Mouse (Mus musculus): Measurements from ENCODE around the gene Nck2. TPM values are rescaled to one million over a fixed set of nuclear protein-coding genes. Genes with fewer than 3 reads are reported as not detected.

The Nck2 gene
- polyA plus RNA-seq, 1 experiment = 106 TPM

GRCm38 (mm10) chr1:43470421-43471179 lies 26.2 kb downstream of the Nck2 start:
- Histone ChIP-seq H3K27me3 (ENCODE audit: control insufficient read depth, insufficient read depth, low read length) (no peaks in the 10 kb centered on the region), H3K4me1 (replicated peaks; ENCODE audit: control insufficient read depth, insufficient read depth, low read length) (peaks cover 72% of the 10 kb centered on the region), H3K36me3 (ENCODE audit: control insufficient read depth, insufficient read depth, low read length) (no peaks in the 10 kb centered on the region), H3K4me3 (ENCODE audit: control insufficient read depth, insufficient read depth, low read length) (no peak overlapping the region), H3K27ac (ENCODE audit: control insufficient read depth, insufficient read depth, low read length) (no peak overlapping the region)
- no peak for TF ChIP-seq CTCF (IDR thresholded peaks at IDR 0.05; ENCODE audit: borderline replicate concordance, control insufficient read depth, extremely low read depth, insufficient read depth, low read length, poor library complexity)
- no peak for TF ChIP-seq POLR2A (IDR thresholded peaks at IDR 0.05; ENCODE audit: control insufficient read depth, extremely low read depth, insufficient read depth, low read length, poor library complexity)
- WGBS = 90% methylated on average over 10 of the region's 10 CpGs
- DNase-seq = no peak

- Histone ChIP-seq H3K36me3 (ENCODE audit: control insufficient read depth, insufficient read depth, low read length) (no peaks in the 10 kb centered on the region), H3K27me3 (ENCODE audit: control insufficient read depth, insufficient read depth, low read length) (no peaks in the 10 kb centered on the region), H3K4me1 (replicated peaks; ENCODE audit: control insufficient read depth, insufficient read depth, low read length) (peaks cover 70% of the 10 kb centered on the region), H3K4me3 (ENCODE audit: control insufficient read depth, insufficient read depth, low read length) (no peak overlapping the region), H3K27ac (ENCODE audit: control insufficient read depth, insufficient read depth, low read length) (peak overlapping the region; percentile 1; the same call in 1 of the 2 replicates)
- DNase-seq = no peak
- TF ChIP-seq CTCF (IDR thresholded peaks at IDR 0.05; ENCODE audit: borderline replicate concordance, control insufficient read depth, extremely low read depth, insufficient read depth, low read length, poor library complexity) (no peak), POLR2A (IDR thresholded peaks at IDR 0.05; ENCODE audit: control insufficient read depth, extremely low read depth, insufficient read depth, low read length, poor library complexity) (no peak)
- WGBS = 94% methylated on average over 4 of the region's 4 CpGs
Measured at GRCm38 (mm10) chr1:43471180-43472045, 27.0 kb downstream of the Nck2 start.

GRCm38 (mm10) chr1:43472046-43472649 lies 27.8 kb downstream of the Nck2 start:
- Histone ChIP-seq H3K36me3 (ENCODE audit: control insufficient read depth, insufficient read depth, low read length) (no peaks in the 10 kb centered on the region), H3K4me1 (replicated peaks; ENCODE audit: control insufficient read depth, insufficient read depth, low read length) (peaks cover 64% of the 10 kb centered on the region), H3K4me3 (ENCODE audit: control insufficient read depth, insufficient read depth, low read length) (no peak overlapping the region), H3K27me3 (ENCODE audit: control insufficient read depth, insufficient read depth, low read length) (no peaks in the 10 kb centered on the region), H3K27ac (ENCODE audit: control insufficient read depth, insufficient read depth, low read length) (peak overlapping the region; percentile 1; the same call in 1 of the 2 replicates)
- WGBS = 50% methylated on average over 8 of the region's 8 CpGs
- TF ChIP-seq CTCF (IDR thresholded peaks at IDR 0.05; ENCODE audit: borderline replicate concordance, control insufficient read depth, extremely low read depth, insufficient read depth, low read length, poor library complexity) (no peak), POLR2A (IDR thresholded peaks at IDR 0.05; ENCODE audit: control insufficient read depth, extremely low read depth, insufficient read depth, low read length, poor library complexity) (no peak)
- DNase-seq = no peak

GRCm38 (mm10) chr1:43473734-43474534 lies 29.6 kb downstream of the Nck2 start:
- no peak overlapping the region for H3K4me3 ChIP-seq (ENCODE audit: control insufficient read depth, insufficient read depth, low read length)
- no peak for TF ChIP-seq POLR2A (IDR thresholded peaks at IDR 0.05; ENCODE audit: control insufficient read depth, extremely low read depth, insufficient read depth, low read length, poor library complexity)
- no peak for TF ChIP-seq CTCF (IDR thresholded peaks at IDR 0.05; ENCODE audit: borderline replicate concordance, control insufficient read depth, extremely low read depth, insufficient read depth, low read length, poor library complexity)
- no peak for DNase-seq
- H3K27me3 ChIP-seq (ENCODE audit: control insufficient read depth, insufficient read depth, low read length) = no peaks in the 10 kb centered on the region
- no peaks in the 10 kb centered on the region for H3K36me3 ChIP-seq (ENCODE audit: control insufficient read depth, insufficient read depth, low read length)
- peaks cover 56% of the 10 kb centered on the region for H3K4me1 ChIP-seq (replicated peaks; ENCODE audit: control insufficient read depth, insufficient read depth, low read length)
- H3K27ac ChIP-seq (ENCODE audit: control insufficient read depth, insufficient read depth, low read length) = peak overlapping the region; percentile 55; the same call in 1 of the 2 replicates
- WGBS = 31% methylated on average over 5 of the region's 5 CpGs

GRCm38 (mm10) chr1:43474535-43475409 lies 30.4 kb downstream of the Nck2 start:
- Histone ChIP-seq H3K27ac (ENCODE audit: control insufficient read depth, insufficient read depth, low read length) (peak overlapping the region; percentile 55; the same call in 1 of the 2 replicates), H3K27me3 (ENCODE audit: control insufficient read depth, insufficient read depth, low read length) (no peaks in the 10 kb centered on the region), H3K4me1 (replicated peaks; ENCODE audit: control insufficient read depth, insufficient read depth, low read length) (peaks cover 50% of the 10 kb centered on the region), H3K36me3 (ENCODE audit: control insufficient read depth, insufficient read depth, low read length) (no peaks in the 10 kb centered on the region), H3K4me3 (ENCODE audit: control insufficient read depth, insufficient read depth, low read length) (no peak overlapping the region)
- no peak for DNase-seq
- TF ChIP-seq POLR2A (IDR thresholded peaks at IDR 0.05; ENCODE audit: control insufficient read depth, extremely low read depth, insufficient read depth, low read length, poor library complexity) = no peak
- TF ChIP-seq CTCF (IDR thresholded peaks at IDR 0.05; ENCODE audit: borderline replicate concordance, control insufficient read depth, extremely low read depth, insufficient read depth, low read length, poor library complexity) = no peak
- 50% methylated on average over 6 of the region's 6 CpGs for WGBS
